Mouse (Mus musculus) spleen, postnatal 0 days (tissue): ENCODE measurements around the gene Naa10. TPM values are rescaled to one million over a fixed set of nuclear protein-coding genes. Genes with fewer than 3 reads are reported as not detected.

Experiments used
- polyA plus RNA-seq: library from polyadenylated mRNA; unstranded; fragments of >200 nt; fragmentation: Nextera tagmentation; extraction: Ambion mirVana; gene quantifications from 2 replicates; pipeline ENCODE4 v1.2.1, GENCODE M21; 2015

The Naa10 gene
- 94.1 and 101 TPM in 2 replicates for polyA plus RNA-seq

GRCm38 (mm10) chrX:73921823-73922549 is at the start of gene Naa10, which contains the start of gene Arhgap4:
TSS of gene Naa10 (minus strand) at chrX:73921944.
TSS of gene Arhgap4 (minus strand) at chrX:73921870.

DNA sequence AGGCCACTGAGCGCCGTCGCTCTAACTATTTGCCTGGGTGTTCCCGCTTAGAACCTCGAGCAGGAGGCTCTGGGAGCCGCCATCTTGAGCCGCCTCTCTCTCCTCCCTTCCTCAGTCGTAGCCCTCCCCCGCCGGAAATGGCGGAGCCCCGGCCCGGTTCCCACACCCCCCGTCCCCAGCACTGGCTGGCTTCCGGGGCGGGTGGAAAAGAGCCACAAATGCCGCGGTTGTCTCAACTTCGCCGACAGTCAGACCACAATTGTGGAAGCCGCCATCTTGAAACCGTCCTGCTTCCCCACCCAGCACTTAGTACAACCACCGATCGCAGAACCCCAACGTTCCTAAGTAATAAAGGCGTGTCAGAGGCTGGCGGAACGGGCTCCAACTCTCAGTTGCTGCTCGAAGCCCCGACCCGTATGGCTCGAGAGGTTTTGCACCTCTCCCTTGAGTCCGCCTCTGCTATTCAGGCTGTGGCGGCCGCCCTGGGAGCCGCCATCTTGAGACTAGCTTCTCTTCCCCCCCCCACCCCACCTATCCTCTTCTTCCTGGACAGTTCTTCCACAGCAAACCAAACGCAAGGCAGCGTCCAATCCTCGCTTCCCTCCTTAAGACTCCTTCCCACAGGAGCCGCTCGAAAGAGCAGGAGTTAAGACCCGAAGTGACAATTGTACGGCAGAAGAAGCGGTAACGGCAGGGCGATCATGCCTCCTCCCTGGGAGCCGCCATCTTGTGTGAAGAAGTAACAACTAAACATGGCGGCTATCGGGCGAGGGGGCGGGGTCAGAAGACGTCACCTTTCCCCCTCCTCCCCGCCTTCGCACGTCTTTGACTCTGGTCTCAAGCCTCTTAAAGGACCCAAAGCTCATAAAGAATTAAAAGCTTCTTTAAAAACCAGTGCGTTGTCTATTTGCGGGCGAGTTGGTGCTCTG is 44.8 kb upstream of the Naa10 start, which contains the start of gene Hcfc1:
Gene Hcfc1 (minus strand): TSS at position 110 of the 929 bp plus-strand sequence.

DNA sequence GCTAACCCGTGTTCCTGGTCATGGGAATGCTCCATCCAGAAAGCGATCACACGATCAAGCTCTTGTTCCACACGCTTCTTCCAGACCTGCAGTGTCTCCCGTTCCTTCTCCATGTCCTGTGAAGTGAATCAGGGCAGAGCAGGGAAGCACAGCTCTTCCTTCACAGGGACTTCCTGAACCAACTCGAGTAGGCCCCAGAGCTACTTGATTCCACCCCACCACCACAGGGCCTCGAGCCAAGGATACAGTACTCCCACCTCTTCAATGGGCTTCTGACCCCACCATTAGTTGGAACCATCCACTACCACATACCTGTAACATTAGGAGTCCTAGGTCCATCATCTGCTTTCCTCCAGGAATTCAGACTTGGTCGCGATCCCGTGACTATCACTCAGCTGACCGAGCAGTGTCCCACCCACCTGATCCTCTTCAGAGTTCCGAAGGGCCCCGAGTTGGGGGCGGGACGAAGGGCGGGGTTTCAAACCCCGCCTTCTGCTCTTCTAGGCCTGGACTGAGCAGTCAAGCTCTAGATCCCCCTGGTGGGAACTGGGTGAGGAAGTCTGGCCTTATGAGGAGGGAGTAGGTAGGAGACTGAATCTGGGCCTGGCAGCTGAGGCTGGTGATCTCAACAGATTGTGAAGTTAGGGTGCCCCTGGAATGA is 8.8 kb upstream of the Naa10 start, which contains the start of gene Renbp:
Gene Renbp (minus strand): TSS at position 449 of the 661 bp plus-strand sequence.

DNA sequence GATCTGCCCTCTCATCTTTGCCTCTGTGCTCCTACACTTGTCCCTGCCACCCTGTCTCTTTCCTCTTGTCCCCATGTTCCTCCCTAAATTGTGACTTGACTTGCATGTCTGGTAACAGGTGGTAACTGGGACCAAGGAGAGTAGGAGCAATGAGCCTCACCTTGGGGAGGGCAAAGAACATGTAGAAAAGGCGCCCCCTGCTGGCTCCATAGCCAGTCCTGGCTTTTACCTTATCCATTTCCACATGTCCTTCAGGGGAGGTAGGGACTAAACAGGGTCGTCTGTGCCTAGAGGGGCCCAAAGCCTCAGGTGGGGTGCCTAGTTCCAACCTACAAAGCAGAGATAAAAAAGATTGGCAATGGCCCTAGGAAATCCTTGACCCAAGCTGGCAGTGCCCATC is 26.0 kb downstream of the Naa10 start, which contains the start of gene L1cam:
Gene L1cam (minus strand): TSS at position 387 of the 400 bp plus-strand sequence.

GRCm38 (mm10) chrX:73891551-73892152 is 30.1 kb downstream of the Naa10 start, which contains the start of gene Avpr2:
TSS of gene Avpr2 (plus strand) at chrX:73892102.

Other genes with a start within 250 kb of the Naa10 start
- gene Slc6a8, start 248.8 kb downstream of the Naa10 start, polyA plus RNA-seq, result 1.1 and 1.7 TPM in 2 replicates
- 173 and 188 TPM in 2 replicates for gene Bcap31, start 205.8 kb downstream of the Naa10 start, polyA plus RNA-seq
- gene Abcd1, start 205.3 kb downstream of the Naa10 start, polyA plus RNA-seq, result 10.5 and 15.5 TPM in 2 replicates
- 0.36 and 0.76 TPM in 2 replicates for gene Plxnb3, start 164.9 kb downstream of the Naa10 start, polyA plus RNA-seq
- gene Srpk3, start 147.5 kb downstream of the Naa10 start, polyA plus RNA-seq, result 3.0 and 5.0 TPM in 2 replicates
- 131 and 143 TPM in 2 replicates for gene Idh3g, start 135.0 kb downstream of the Naa10 start, polyA plus RNA-seq
- 163 and 167 TPM in 2 replicates for gene Ssr4, start 134.9 kb downstream of the Naa10 start, polyA plus RNA-seq
- 0.23 and 0.25 TPM in 2 replicates for gene Pdzd4, start 97.0 kb downstream of the Naa10 start, polyA plus RNA-seq
- 0.53 and 0.99 TPM in 2 replicates for gene Avpr2, start 29.8 kb downstream of the Naa10 start, polyA plus RNA-seq
- gene L1cam, start 25.8 kb downstream of the Naa10 start, polyA plus RNA-seq, result 0.27 and 0.42 TPM in 2 replicates
- gene Arhgap4, start 74 bp downstream of the Naa10 start, polyA plus RNA-seq, result 12.1 and 16.0 TPM in 2 replicates
- 24.2 and 31.6 TPM in 2 replicates for gene Renbp, start 8.9 kb upstream of the Naa10 start, polyA plus RNA-seq
- gene Hcfc1, start 44.4 kb upstream of the Naa10 start, polyA plus RNA-seq, result 38.3 and 38.7 TPM in 2 replicates
- 36.2 and 38.0 TPM in 2 replicates for gene Irak1, start 102.0 kb upstream of the Naa10 start, polyA plus RNA-seq
- not detected in 2 replicates for gene Opn1mw, start 205.5 kb upstream of the Naa10 start, polyA plus RNA-seq
- gene Mecp2, start 213.4 kb upstream of the Naa10 start, polyA plus RNA-seq, result 8.1 and 9.0 TPM in 2 replicates
- not detected in 2 replicates for gene Tex28, start 245.9 kb upstream of the Naa10 start, polyA plus RNA-seq